Comparison of ENCODE assay signal across 8 mouse cellular contexts in genomic region chr4:120969382-120970146, GRCm38 (mm10). TPM values are rescaled to one million over a fixed set of nuclear protein-coding genes. Genes with fewer than 3 reads are reported as not detected.
DNase-seq lines count a peak whose midpoint lies in the region; ATAC-seq lines count a peak whose summit lies in the region.

No protein-coding gene starts in this region.

- DNase-seq in embryo, embryonic 10 days (ENCODE audit: low spot score), result peak; percentile 67
- no peak for DNase-seq in embryo, embryonic 9.5 days (ENCODE audit: extremely low spot score)
- DNase-seq in ovary, postnatal 36 days (ENCODE audit: low spot score), result peak; percentile 25
- no peak for DNase-seq in ovary, postnatal 14 days (ENCODE audit: low spot score)
- DNase-seq in cerebellum, postnatal 25 days, result peak; percentile 43 to 63
- DNase-seq in kidney, postnatal 36 days, result peak; percentile 49 to 77
- no peak for DNase-seq in c-Kit-positive CD71-positive TER-119-positive erythroid progenitor cells, embryonic 14.5 days (ENCODE audit: low spot score)

- ATAC-seq in megakaryocyte, adult 5-6 weeks (ENCODE audit: poor library complexity, severe bottlenecking), result peak; percentile 48

RNA-seq across cellular contexts. Expression of gene Zfp69, which starts 18.1 kb away (rescaled TPM):
- total RNA-seq in megakaryocyte, adult 5-6 weeks (2015), result 1.0 and 2.3 TPM in 2 replicates
- total RNA-seq in megakaryocyte, adult 5-6 weeks (2017), result 0.85 and 0.92 TPM in 2 replicates

RNA-seq across cellular contexts. Expression of gene Exo5, which starts 44.7 kb away (rescaled TPM):
- 8.4 and 13.8 TPM in 2 replicates for total RNA-seq in megakaryocyte, adult 5-6 weeks (2015)
- total RNA-seq in megakaryocyte, adult 5-6 weeks (2017), result 13.4 and 20.3 TPM in 2 replicates

RNA-seq across cellular contexts. Expression of gene Smap2, which starts 47.5 kb away (rescaled TPM):
- total RNA-seq in megakaryocyte, adult 5-6 weeks (2015), result 95.9 and 115 TPM in 2 replicates
- total RNA-seq in megakaryocyte, adult 5-6 weeks (2017), result 37.2 and 62.2 TPM in 2 replicates

Comparison
In these comparisons a context has a peak if more than half of its experiments do, and no peak if none do; other contexts are left out.
1. DNase-seq: peak in embryo, embryonic 10 days (single experiment), ovary, postnatal 36 days (single experiment), cerebellum, postnatal 25 days (2 of 2) and kidney, postnatal 36 days (2 of 2); none in embryo, embryonic 9.5 days (single experiment), ovary, postnatal 14 days (single experiment) and c-Kit-positive CD71-positive TER-119-positive erythroid progenitor cells, embryonic 14.5 days (single experiment).